Mouse (Mus musculus) frontal cortex, postnatal 14 days (tissue): Measurements from ENCODE around the gene Gm28635.

Experiments used
- DNase-seq, 2 experiments: peaks; one replicate each; pipeline ENCODE4 v3.0.0; 2022; ENCODE audit warnings: low spot score in 2 of 2

The Gm28635 gene

GRCm38 (mm10) chr2:84677968-84678880 is at the start of gene Gm28635, which contains the start of gene Med19:
Gene Gm28635 (minus strand): TSS chr2:84678041.
Gene Med19 (plus strand): TSS chr2:84678402.
- peak; percentile 88 to 95 for DNase-seq

GRCm38 (mm10) chr2:84727172-84727858 is 49.5 kb upstream of the Gm28635 start, which contains the start of gene Clp1:
Gene Clp1 (minus strand): TSS chr2:84727350.
- DNase-seq = peak; percentile 92 to 94

GRCm38 (mm10) chr2:84726716-84727115 is 48.9 kb upstream of the Gm28635 start:
- no peak for DNase-seq

- no peak for DNase-seq
Observed at GRCm38 (mm10) chr2:84725770-84726169, 47.9 kb upstream of the Gm28635 start.

GRCm38 (mm10) chr2:84723856-84724255 is 46.0 kb upstream of the Gm28635 start:
- DNase-seq = no peak

- DNase-seq = no peak
Observed at GRCm38 (mm10) chr2:84721182-84721581, 43.3 kb upstream of the Gm28635 start.

GRCm38 (mm10) chr2:84720718-84721117 is 42.9 kb upstream of the Gm28635 start:
- DNase-seq = no peak

- no peak for DNase-seq
Observed at GRCm38 (mm10) chr2:84717357-84717756, 39.5 kb upstream of the Gm28635 start.

- DNase-seq = no peak
Observed at GRCm38 (mm10) chr2:84716423-84717355, 38.8 kb upstream of the Gm28635 start.

- peak; percentile 57 to 87 for DNase-seq
Observed at GRCm38 (mm10) chr2:84715562-84716361, 37.9 kb upstream of the Gm28635 start.

- DNase-seq = peak; percentile 97
Observed at GRCm38 (mm10) chr2:84714811-84715561, 37.1 kb upstream of the Gm28635 start, which contains the start of gene Zdhhc5. Gene Zdhhc5 (minus strand): TSS chr2:84715180.

- no peak for DNase-seq
Observed at GRCm38 (mm10) chr2:84714422-84714810, 36.6 kb upstream of the Gm28635 start.

- no peak for DNase-seq
Observed at GRCm38 (mm10) chr2:84711898-84712297, 34.1 kb upstream of the Gm28635 start.

GRCm38 (mm10) chr2:84707523-84707922 is 29.7 kb upstream of the Gm28635 start:
- no peak for DNase-seq

- DNase-seq = no peak
Observed at GRCm38 (mm10) chr2:84705295-84705694, 27.5 kb upstream of the Gm28635 start.

- no peak for DNase-seq
Observed at GRCm38 (mm10) chr2:84704329-84704728, 26.5 kb upstream of the Gm28635 start.

GRCm38 (mm10) chr2:84703497-84703896 is 25.7 kb upstream of the Gm28635 start:
- no peak for DNase-seq

- no peak for DNase-seq
Observed at GRCm38 (mm10) chr2:84695007-84695695, 17.3 kb upstream of the Gm28635 start.

GRCm38 (mm10) chr2:84690050-84690449 is 12.2 kb upstream of the Gm28635 start:
- DNase-seq = no peak
